Mouse (Mus musculus) midbrain, embryonic 11.5 days (tissue): ENCODE measurements around the gene Ptgdr2. TPM values are rescaled to one million over a fixed set of nuclear protein-coding genes. Genes with fewer than 3 reads are reported as not detected.

Experiments
- ATAC-seq: fragments of 200-750 bp; cut with Nextera tagmentation; 2 replicates; pipeline ENCODE4 v1.8.0; 2017; ENCODE audit warnings: moderate TSS enrichment, moderate library complexity; ENCODE audit not compliant: low FRiP score
- DNase-seq: peaks from one replicate; pipeline ENCODE4 v3.0.0; 2015; ENCODE audit warnings: low spot score; ENCODE audit errors: missing footprints
- H3K27ac ChIP-seq: fragments of 300-500 bp; sonication (generic); 2 replicates; pipeline ENCODE4 v1.5.1; 2014; ENCODE audit warnings: low read depth, low read length
- H3K27me3 ChIP-seq: fragments of 300-500 bp; sonication (generic); 2 replicates; pipeline ENCODE4 v1.6.1; 2014; ENCODE audit warnings: mild to moderate bottlenecking, low read length, moderate library complexity, mixed read lengths; ENCODE audit not compliant: control insufficient read depth, insufficient read depth
- H3K36me3 ChIP-seq: fragments of 300-500 bp; sonication (generic); 2 replicates; pipeline ENCODE4 v1.6.1; 2014; ENCODE audit warnings: mild to moderate bottlenecking, low read length, moderate library complexity, mixed read lengths; ENCODE audit not compliant: control insufficient read depth, insufficient read depth
- H3K4me1 ChIP-seq: fragments of 300-500 bp; sonication (generic); 2 replicates; pipeline ENCODE4 v1.6.1; 2014; ENCODE audit warnings: low read length; ENCODE audit not compliant: control insufficient read depth, insufficient read depth
- H3K4me2 ChIP-seq: fragments of 300-500 bp; sonication (generic); 2 replicates; pipeline ENCODE4 v1.6.1; 2014; ENCODE audit warnings: mild to moderate bottlenecking, moderate library complexity
- H3K4me3 ChIP-seq: fragments of 300-500 bp; sonication (generic); 2 replicates; pipeline ENCODE4 v1.5.1; 2014; ENCODE audit warnings: low read depth, low read length
- H3K9ac ChIP-seq: fragments of 300-500 bp; sonication (generic); 2 replicates; pipeline ENCODE4 v1.6.1; 2014; ENCODE audit warnings: low read length
- H3K9me3 ChIP-seq: fragments of 300-500 bp; sonication (generic); 2 replicates; pipeline ENCODE4 v1.6.1; 2016; ENCODE audit warnings: low read length; ENCODE audit not compliant: control insufficient read depth
- WGBS: fragments of 180-500 bp; shearing (Covaris S2); extraction: QIAGEN DNeasy Blood & Tissue Kit; methylation state at CpG from one replicate; pipeline ENCODE4 v1.1.7; 2014; 5-methylcytosine and 5-hydroxymethylcytosine counted together
- polyA plus RNA-seq: library from polyadenylated mRNA; unstranded; fragments of >200 nt; fragmentation: Nextera tagmentation; extraction: Ambion mirVana; gene quantifications from 2 replicates; pipeline ENCODE4 v1.2.1, GENCODE M21; 2014

Ptgdr2 gene
- polyA plus RNA-seq, 1 experiment from 2014 or later: 0.05 TPM

GRCm38 (mm10) chr19:10904927-10905727 is 31.8 kb upstream of the Ptgdr2 start:
- no peaks in the 10 kb centered on the region for H3K9me3 ChIP-seq
- ATAC-seq (no peak), DNase-seq (no peak)
- H3K4me1 ChIP-seq: no peaks in the 10 kb centered on the region
- 76% methylated on average over 7 of the region's 7 CpGs for WGBS
- H3K4me3 ChIP-seq: no peak overlapping the region
- no peak overlapping the region for H3K9ac ChIP-seq
- H3K4me2 ChIP-seq: no peak overlapping the region
- H3K36me3 ChIP-seq: peaks cover 37% of the 10 kb centered on the region
- no peak overlapping the region for H3K27ac ChIP-seq
- no peaks in the 10 kb centered on the region for H3K27me3 ChIP-seq

GRCm38 (mm10) chr19:10905728-10906000 is 31.3 kb upstream of the Ptgdr2 start:
- no peak for DNase-seq
- H3K9me3 ChIP-seq: no peaks in the 10 kb centered on the region
- no peaks in the 10 kb centered on the region for H3K27me3 ChIP-seq
- no peak overlapping the region for H3K27ac ChIP-seq
- H3K4me2 ChIP-seq: no peak overlapping the region
- no peak for ATAC-seq
- no peaks in the 10 kb centered on the region for H3K4me1 ChIP-seq
- peaks cover 32% of the 10 kb centered on the region for H3K36me3 ChIP-seq
- no peak overlapping the region for H3K9ac ChIP-seq
- no peak overlapping the region for H3K4me3 ChIP-seq
- 85% methylated on average over 5 of the region's 5 CpGs for WGBS

GRCm38 (mm10) chr19:10907891-10908290 is 29.1 kb upstream of the Ptgdr2 start:
- no peaks in the 10 kb centered on the region for H3K4me1 ChIP-seq
- no peak overlapping the region for H3K4me2 ChIP-seq
- 57% methylated on average over 3 of the region's 3 CpGs for WGBS
- ATAC-seq: 0 out of 2 replicates have a peak, but pooled peaks have one; percentile 30
- H3K27ac ChIP-seq: no peak overlapping the region
- DNase-seq: peak; percentile 93
- no peak overlapping the region for H3K9ac ChIP-seq
- no peaks in the 10 kb centered on the region for H3K27me3 ChIP-seq
- H3K36me3 ChIP-seq: peaks cover 19% of the 10 kb centered on the region
- H3K9me3 ChIP-seq: no peaks in the 10 kb centered on the region
- no peak overlapping the region for H3K4me3 ChIP-seq

- no peak for ATAC-seq
- Histone ChIP-seq H3K4me1 (no peaks in the 10 kb centered on the region), H3K9me3 (no peaks in the 10 kb centered on the region), H3K27me3 (no peaks in the 10 kb centered on the region), H3K4me3 (no peak overlapping the region), H3K4me2 (no peak overlapping the region), H3K36me3 (peaks cover 9% of the 10 kb centered on the region), H3K27ac (no peak overlapping the region), H3K9ac (no peak overlapping the region)
- DNase-seq: peak; percentile 86
- WGBS: 87% methylated on average over 6 of the region's 6 CpGs
Measured at GRCm38 (mm10) chr19:10909087-10909721, 27.8 kb upstream of the Ptgdr2 start.

- Histone ChIP-seq H3K4me2 (no peak overlapping the region), H3K4me3 (no peak overlapping the region), H3K27me3 (no peaks in the 10 kb centered on the region), H3K4me1 (no peaks in the 10 kb centered on the region), H3K9me3 (no peaks in the 10 kb centered on the region), H3K36me3 (no peaks in the 10 kb centered on the region), H3K27ac (no peak overlapping the region), H3K9ac (no peak overlapping the region)
- ATAC-seq (no peak), DNase-seq (peak; percentile 4)
- 78% methylated on average over 7 of the region's 7 CpGs for WGBS
Measured at GRCm38 (mm10) chr19:10914291-10914690, 22.7 kb upstream of the Ptgdr2 start.

- no peak overlapping the region for H3K4me2 ChIP-seq
- no peak overlapping the region for H3K27ac ChIP-seq
- H3K27me3 ChIP-seq: no peaks in the 10 kb centered on the region
- H3K4me1 ChIP-seq: no peaks in the 10 kb centered on the region
- ATAC-seq (no peak), DNase-seq (peak; percentile 73)
- H3K9me3 ChIP-seq: no peaks in the 10 kb centered on the region
- H3K4me3 ChIP-seq: no peak overlapping the region
- WGBS: 81% methylated on average over 2 of the region's 2 CpGs
- H3K9ac ChIP-seq: no peak overlapping the region
- no peaks in the 10 kb centered on the region for H3K36me3 ChIP-seq
Measured at GRCm38 (mm10) chr19:10914870-10915269, 22.1 kb upstream of the Ptgdr2 start.

GRCm38 (mm10) chr19:10916506-10916905 is 20.5 kb upstream of the Ptgdr2 start:
- Histone ChIP-seq H3K4me1 (no peaks in the 10 kb centered on the region), H3K27ac (no peak overlapping the region), H3K27me3 (no peaks in the 10 kb centered on the region), H3K9me3 (no peaks in the 10 kb centered on the region), H3K4me3 (no peak overlapping the region), H3K9ac (no peak overlapping the region), H3K4me2 (no peak overlapping the region), H3K36me3 (no peaks in the 10 kb centered on the region)
- 75% methylated on average over 5 of the region's 5 CpGs for WGBS
- no peak for ATAC-seq
- DNase-seq: no peak

GRCm38 (mm10) chr19:10918321-10918991 is 18.5 kb upstream of the Ptgdr2 start:
- WGBS: 86% methylated on average over 10 of the region's 10 CpGs
- Histone ChIP-seq H3K36me3 (no peaks in the 10 kb centered on the region), H3K27ac (no peak overlapping the region), H3K4me1 (no peaks in the 10 kb centered on the region), H3K9ac (no peak overlapping the region), H3K27me3 (no peaks in the 10 kb centered on the region), H3K4me3 (no peak overlapping the region), H3K9me3 (no peaks in the 10 kb centered on the region), H3K4me2 (no peak overlapping the region)
- peak; percentile 80 for DNase-seq
- ATAC-seq: no peak

- no peak within 1 kb of the TSS for H3K4me2 ChIP-seq
Measured at GRCm38 (mm10) chr19:10920532-10920931, 16.4 kb upstream of the Ptgdr2 start, which contains the start of gene Zp1. TSS of gene Zp1 (minus strand) at chr19:10920632.

More at GRCm38 (mm10) chr19:10920532-10920931, 16.4 kb upstream of the Ptgdr2 start, which contains the start of gene Zp1:
- H3K9me3 ChIP-seq: no peaks in the 10 kb centered on the region
- no peak for DNase-seq
- H3K9ac ChIP-seq: no peak within 1 kb of the TSS
- ATAC-seq: no peak
- H3K4me1 ChIP-seq: no peaks in the 10 kb centered on the region
- no peak within 1 kb of the TSS for H3K4me3 ChIP-seq
- no peaks in the 10 kb centered on the region for H3K27me3 ChIP-seq
- H3K27ac ChIP-seq: no peak within 1 kb of the TSS
- WGBS: 72% methylated on average over 2 of the region's 2 CpGs
- no peaks in the 10 kb centered on the region for H3K36me3 ChIP-seq
